Mouse (Mus musculus) c-Kit-positive CD71-positive TER-119-negative erythroid progenitor cells, embryonic 14.5 days (primary cell): ENCODE measurements around the gene Lig3.
A peak's percentile ranks its signal among the peaks of the same experiment; 100 is the strongest.
"Not testable (repeated sequence)": the region's sequence is repeated elsewhere in the genome, so short reads cannot be mapped to it uniquely, and the experiment has no call there.

Experiments used
- DNase-seq: peaks from one replicate; pipeline ENCODE4 v3.0.0-alpha.2; 2013; ENCODE audit warnings: low read depth

The Lig3 gene

DNA sequence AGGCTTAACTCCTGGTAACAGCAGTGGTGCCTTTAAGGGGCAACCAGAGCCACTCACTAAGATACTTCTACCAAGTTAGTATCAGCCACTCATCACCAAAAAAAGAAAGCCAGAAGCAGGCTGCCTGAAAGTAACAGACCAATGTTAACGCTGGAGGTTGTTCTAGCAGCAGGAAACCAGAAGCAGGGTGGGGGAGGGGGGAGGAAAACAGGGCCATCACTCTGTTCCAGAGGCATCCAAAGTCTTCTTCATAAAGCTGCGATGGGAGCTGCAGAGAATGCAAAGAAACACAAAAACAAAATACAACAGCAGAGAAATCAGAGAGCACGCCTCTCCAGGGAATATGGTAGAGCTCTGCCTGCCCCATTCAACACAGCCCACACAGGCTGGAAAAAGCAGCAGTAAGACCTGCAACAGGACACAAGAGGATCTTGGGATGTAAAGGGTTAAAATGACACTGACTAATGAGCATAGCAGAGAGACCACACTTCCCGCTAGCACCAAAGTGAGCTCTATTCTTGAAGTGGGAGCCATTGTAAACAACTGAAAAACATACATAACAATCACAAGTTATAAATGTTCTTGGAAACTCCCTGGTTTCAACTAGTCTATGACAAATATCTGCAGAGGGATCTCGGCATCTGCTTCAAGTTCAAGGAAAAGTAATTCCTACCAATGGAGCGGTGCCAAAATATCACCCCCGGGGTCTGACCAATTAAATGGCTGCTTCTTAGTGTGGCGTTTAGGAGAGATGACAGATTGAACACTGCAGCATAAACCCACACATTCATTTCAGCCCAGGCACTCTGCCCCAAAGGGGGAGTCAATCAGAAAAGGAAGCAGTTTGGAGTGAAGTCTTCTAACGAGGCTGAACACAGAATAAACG, 50.3 kb downstream of the Lig3 start:
- no peak for DNase-seq

GRCm38 (mm10) chr11:82832402-82832801, 51.5 kb downstream of the Lig3 start:
- DNase-seq, result not testable (repeated sequence)

DNA sequence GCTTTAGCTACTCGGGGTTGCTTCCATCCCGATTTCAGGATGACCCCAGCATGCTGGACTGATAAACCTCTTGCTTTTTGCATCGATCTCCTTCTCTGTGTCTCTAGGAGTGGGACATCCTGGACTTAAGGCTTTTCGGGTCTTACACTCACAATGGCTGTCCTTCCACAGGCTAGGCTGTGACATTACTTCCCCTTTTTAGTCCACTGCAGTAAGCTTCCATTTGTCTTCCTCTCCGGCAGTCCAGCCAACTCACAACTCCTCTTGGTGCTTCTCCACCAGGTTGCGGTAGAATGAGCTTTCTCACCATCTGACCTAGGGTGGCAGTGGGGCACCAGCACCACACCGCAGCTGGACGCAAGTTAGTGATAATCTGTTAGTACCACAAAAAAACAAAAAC, 53.0 kb downstream of the Lig3 start:
- DNase-seq, result no peak

- DNase-seq, result not testable (repeated sequence)
These were observed 53.5 kb downstream of the Lig3 start for GRCm38 (mm10) chr11:82834359-82834758.

DNA sequence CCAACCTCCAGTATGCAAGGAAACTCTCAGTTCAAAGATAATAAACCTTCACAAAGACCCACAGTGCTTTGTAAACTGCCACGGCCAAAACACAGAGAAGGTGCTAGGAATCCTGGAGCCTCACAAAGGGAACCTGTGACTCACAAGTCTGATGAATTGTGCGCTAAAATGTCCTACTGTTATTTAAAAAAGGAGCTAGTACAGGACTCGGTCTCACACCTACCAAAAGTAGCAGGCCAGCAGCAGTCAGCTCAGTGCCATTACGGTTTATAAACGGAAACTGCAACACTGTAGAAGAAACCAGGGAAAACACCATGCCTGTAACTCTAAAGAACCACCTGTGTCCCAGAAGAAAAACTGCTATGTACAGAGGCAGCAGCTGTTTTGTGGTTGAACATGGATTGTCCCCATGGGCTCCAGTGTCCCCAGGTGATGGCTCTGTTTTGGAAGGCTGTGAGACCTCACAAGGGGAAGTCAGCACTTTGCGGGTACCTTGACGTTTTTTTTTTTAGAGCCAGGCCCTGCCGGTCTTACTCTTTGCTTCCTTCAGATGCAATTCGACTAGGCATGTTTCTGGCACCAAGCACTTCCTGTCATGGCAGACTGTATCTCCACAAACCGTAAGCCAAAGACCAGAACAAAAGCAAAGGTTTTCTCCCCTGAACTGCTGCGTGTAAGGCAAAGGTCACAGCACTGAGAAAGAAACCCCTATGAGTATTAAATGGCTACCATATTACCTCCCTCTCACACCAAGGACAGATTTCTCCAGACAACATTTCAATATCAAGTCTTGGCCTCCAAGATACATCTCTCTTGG, 54.9 kb downstream of the Lig3 start:
- DNase-seq, result no peak

- DNase-seq, result no peak
These were observed 56.3 kb downstream of the Lig3 start for GRCm38 (mm10) chr11:82837192-82837591.

- no peak for DNase-seq
These were observed 56.9 kb downstream of the Lig3 start for GRCm38 (mm10) chr11:82837848-82838247.

GRCm38 (mm10) chr11:82838511-82838910, 57.6 kb downstream of the Lig3 start:
- DNase-seq, result no peak

- no peak for DNase-seq
These were observed 64.0 kb downstream of the Lig3 start for GRCm38 (mm10) chr11:82844771-82845414.

DNA sequence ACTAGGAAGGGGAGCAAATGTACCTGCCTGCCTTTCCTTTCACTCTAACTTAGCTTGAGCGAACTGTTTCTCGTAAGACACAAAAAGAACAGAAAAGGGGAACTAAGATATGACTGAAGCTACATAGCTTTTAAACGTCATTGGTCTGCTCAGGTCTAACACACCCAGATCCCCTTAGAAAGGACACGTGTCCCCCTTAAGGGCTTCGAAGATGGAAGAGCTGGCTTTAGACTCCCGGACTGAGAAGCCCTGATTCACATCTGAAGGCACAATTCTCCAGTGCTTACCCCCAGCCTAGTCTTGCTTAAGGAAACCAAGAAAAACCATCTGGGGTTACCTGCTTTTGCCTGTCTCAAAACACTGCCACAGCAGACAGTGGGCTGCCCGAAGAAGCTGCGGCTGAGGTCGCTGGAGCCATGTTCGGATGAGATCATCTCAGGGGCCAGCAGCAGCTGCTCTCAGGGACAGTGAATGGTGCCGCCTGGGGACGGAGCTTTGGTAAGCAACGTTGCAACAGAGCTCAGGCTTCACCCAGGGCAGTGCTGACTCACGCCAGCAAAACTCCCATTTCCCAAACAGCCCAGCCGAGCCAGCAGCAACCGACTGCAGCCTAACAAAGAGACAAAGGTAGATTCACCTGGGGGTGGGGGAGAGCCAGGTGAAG, 64.6 kb downstream of the Lig3 start:
- DNase-seq, result no peak

DNA sequence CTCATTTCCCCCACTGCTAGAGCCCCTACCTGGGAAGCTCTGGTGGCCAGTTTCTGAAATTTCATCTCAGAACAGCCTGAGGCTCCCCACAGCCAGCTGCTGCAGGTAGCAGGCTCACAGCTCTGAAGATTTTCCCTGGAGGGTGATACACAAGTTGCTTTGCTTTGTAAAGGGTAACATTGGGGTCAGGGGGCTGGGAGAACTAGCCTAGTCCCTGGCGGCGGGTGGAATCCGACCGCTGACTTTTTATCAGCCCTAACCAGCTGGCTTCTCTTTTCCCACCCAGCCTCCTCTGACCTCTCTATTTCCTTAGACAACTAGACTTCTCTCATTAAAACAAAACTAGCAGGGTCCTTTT, 65.2 kb downstream of the Lig3 start:
- no peak for DNase-seq

- no peak for DNase-seq
These were observed 66.0 kb downstream of the Lig3 start for GRCm38 (mm10) chr11:82846938-82847337.

DNA sequence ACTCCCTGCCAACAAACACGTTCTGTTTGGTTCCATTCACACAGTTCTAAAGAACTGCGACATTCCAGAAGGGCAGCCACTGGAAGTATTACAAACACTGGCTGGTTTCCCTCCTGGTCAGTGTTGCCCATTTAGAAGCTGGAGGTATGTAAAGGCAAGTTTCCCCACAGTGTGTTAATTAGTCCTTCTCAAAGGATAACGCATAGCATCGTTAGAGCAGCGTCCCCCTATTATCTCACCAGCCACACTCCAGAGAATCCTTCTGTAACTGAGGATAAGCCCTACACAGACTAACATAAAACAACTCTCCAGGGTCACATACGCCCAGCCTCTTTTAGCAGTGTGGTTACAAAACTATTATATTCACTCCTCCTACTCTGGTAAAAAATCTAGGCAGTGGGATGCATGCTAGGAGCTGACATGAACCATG, 66.7 kb downstream of the Lig3 start:
- DNase-seq, result peak; percentile 93

DNA sequence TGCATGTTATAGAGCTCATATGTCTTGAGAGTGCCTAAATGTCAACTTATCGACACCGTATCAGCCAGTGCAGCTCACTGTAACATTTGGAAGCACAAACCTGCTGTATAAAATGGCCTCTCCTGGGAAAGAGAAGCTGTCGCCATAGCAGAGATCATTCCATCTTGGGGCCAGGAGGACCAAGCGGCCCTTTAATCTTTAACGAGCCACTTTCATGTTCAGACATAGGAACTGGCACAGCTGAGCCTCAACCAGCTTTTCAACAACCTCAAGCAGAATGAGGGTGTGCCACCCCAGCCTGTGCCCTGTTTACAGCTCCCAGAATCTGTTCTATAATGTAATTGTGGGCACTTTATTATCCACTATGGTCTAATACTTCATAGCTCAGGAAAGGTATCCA, 69.4 kb downstream of the Lig3 start:
- no peak for DNase-seq

DNA sequence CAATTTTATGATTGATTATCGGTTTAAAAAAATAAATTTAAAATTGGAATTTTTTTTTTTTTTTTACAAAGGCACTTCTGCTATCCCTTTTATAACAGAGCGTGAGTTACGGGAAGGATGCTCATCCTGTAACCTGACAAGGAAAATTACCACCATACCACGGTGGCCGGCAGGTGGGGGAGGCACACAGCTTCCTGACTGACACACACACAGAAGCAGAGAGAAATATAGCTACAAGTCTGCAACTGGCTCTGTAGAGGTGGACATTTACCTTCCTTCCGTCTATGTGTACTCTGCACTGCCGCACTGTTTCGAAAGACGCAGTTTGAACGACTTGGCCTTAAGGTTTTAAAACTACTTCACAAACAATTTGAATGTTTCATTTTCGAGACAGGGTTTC, 71.2 kb downstream of the Lig3 start:
- no peak for DNase-seq

- DNase-seq, result no peak
These were observed 71.6 kb downstream of the Lig3 start for GRCm38 (mm10) chr11:82852540-82852939.

GRCm38 (mm10) chr11:82852958-82853357, 72.0 kb downstream of the Lig3 start:
- no peak for DNase-seq
